Mouse (Mus musculus): Measurements from ENCODE around the gene Aar2.
"Not testable (repeated sequence)": the region's sequence is repeated elsewhere in the genome, so short reads cannot be mapped to it uniquely, and the experiment has no call there.

Gene Aar2

GRCm38 (mm10) chr2:156547123-156547891 is at the start of gene Aar2:
TSS of gene Aar2 (plus strand) at chr2:156547584.
- in situ Hi-C loops (cut with MboI, MseI): loop anchor here (5.0 kb wide), 1 partner anchor 460 kb away; the partner anchor contains the start of gene Dsn1

- in situ Hi-C loops (cut with MboI, MseI): no loop called here
These were observed 49.5 kb upstream of the Aar2 start for GRCm38 (mm10) chr2:156497915-156498314.

DNA sequence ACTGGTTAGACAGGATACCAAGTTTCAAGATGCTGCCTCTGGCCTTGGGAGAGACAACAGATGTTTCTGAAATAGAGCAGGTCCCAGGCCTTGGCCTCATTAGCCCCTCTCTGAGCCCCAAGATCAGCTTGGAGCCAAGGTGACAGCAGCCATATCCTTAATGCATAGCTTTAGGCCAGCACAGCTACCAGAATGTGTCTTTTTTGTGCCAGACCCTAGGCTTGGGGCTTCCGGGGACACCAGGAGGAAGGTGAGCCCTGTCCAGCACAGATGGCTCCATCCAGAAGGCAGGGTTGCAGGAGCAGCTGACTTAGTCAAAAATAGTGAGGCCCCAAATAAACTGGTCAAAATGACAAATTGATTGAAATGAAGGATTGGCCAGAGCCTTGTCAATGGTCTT is 46.4 kb upstream of the Aar2 start:
- in situ Hi-C loops (cut with MboI, MseI): no loop called here

DNA sequence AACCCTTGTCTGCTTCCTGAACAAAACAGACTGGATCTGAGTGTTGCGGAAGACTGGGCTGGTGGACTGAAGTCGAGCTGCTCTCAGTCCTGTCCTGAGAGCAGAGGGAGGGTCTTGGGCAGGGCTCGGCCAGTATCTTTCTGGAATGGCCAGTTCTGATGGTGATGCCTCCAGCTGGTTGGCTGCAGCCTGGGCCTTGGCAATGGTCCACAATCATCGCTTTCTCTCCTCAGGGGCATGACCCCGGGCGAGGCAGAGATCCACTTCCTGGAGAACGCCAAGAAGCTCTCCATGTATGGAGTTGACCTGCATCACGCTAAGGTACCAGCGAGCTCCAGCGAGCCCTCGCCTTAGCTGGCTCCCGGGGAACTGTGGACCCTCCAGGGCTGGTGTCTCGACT is 41.9 kb upstream of the Aar2 start:
- in situ Hi-C loops (cut with MboI, MseI): no loop called here

DNA sequence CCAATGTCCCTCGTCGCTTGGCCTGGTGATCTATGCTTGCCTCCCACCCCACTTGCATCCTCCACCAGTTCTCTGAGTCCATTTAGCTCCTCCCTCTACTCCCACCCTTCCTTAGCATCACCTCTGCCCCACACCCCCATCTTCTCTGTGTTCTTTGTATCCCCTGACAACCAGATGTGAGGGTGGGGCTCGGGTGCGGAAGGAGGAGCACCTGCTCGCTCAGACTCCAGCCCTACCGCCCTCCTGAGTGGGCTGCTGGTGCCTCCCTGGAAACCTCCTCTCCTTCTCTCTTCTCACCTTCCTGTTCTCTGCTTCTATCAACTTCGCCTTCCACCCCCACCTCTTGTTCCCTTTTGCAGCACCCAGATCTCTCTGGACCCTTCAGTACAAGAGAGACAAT is 35.4 kb upstream of the Aar2 start:
- in situ Hi-C loops (cut with MboI, MseI): no loop called here

DNA sequence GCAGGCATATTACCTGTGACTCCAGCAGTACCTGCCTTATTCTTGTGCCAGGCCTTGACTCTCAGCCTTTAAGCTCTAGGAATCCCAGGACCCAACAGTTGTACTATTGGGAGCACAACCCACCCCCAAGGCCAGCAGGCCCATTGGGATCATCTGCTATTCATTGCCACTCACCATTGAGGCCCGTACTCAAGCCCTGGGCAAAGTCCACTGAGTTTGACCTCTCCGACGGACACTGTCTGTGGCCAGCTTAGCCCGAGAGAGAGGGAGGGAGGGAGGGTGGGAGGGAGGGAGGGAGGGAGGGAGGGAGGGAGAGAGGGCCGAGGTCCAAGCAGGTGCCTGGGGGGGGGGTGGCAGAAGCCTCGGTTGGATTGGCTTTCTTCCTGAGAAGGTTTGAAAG is 34.8 kb upstream of the Aar2 start:
- in situ Hi-C loops (cut with MboI, MseI): no loop called here

GRCm38 (mm10) chr2:156515102-156515501 is 32.3 kb upstream of the Aar2 start:
- in situ Hi-C loops (cut with MboI, MseI): no loop called here

GRCm38 (mm10) chr2:156515565-156516185 is 31.7 kb upstream of the Aar2 start:
- in situ Hi-C loops (cut with MboI, MseI): no loop called here

DNA sequence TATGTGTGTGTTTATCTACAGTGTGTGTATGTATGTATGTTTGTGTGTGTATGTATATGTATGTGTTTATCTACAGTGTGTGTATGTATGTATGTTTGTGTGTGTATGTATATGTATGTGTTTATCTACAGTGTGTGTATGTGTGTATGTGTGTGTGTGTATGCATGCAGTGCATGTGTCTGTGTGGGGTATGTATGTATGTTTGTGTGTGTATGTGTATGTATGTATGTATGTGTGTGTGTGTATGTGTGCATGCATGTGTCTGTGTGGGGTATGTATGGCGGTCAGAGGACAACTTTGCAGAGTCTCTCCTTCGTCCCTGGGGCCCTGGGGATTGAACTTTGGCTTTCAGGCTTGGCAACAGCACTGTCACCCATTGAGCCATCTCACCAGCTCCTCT is 30.7 kb upstream of the Aar2 start:
- in situ Hi-C loops (cut with MboI, MseI): not testable (repeated sequence)

- in situ Hi-C loops (cut with MboI, MseI): no loop called here
These were observed 29.1 kb upstream of the Aar2 start for GRCm38 (mm10) chr2:156518306-156518705.

GRCm38 (mm10) chr2:156519584-156519983 is 27.8 kb upstream of the Aar2 start:
- in situ Hi-C loops (cut with MboI, MseI): no loop called here

- in situ Hi-C loops (cut with MboI, MseI): no loop called here
These were observed 24.4 kb upstream of the Aar2 start for GRCm38 (mm10) chr2:156522994-156523393.

GRCm38 (mm10) chr2:156524078-156524477 is 23.3 kb upstream of the Aar2 start:
- in situ Hi-C loops (cut with MboI, MseI): no loop called here

- in situ Hi-C loops (cut with MboI, MseI): loop anchor here (5.0 kb wide), 1 partner anchor 173 kb away; no protein-coding TSS in a partner anchor
These were observed 17.7 kb upstream of the Aar2 start for GRCm38 (mm10) chr2:156529726-156530125.

DNA sequence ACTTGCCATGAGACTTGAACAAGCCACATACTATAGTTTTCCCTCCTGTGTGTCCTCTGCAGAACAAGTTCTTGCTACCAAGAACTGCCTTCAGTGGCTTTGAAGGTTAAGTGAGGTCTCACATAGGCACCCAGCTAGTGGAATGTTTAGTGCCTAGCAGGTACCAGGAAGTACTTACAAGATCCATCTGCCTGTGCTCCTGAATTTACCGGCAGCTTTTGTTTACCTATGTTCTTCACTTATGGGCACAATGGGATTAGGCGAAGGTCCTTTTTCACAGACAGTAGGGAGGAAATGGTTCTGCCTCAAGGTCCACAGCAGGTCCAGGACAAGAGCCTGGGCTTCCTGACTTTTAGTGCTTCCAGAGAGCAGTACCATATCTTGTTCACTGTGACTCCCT is 14.2 kb upstream of the Aar2 start:
- in situ Hi-C loops (cut with MboI, MseI): no loop called here

DNA sequence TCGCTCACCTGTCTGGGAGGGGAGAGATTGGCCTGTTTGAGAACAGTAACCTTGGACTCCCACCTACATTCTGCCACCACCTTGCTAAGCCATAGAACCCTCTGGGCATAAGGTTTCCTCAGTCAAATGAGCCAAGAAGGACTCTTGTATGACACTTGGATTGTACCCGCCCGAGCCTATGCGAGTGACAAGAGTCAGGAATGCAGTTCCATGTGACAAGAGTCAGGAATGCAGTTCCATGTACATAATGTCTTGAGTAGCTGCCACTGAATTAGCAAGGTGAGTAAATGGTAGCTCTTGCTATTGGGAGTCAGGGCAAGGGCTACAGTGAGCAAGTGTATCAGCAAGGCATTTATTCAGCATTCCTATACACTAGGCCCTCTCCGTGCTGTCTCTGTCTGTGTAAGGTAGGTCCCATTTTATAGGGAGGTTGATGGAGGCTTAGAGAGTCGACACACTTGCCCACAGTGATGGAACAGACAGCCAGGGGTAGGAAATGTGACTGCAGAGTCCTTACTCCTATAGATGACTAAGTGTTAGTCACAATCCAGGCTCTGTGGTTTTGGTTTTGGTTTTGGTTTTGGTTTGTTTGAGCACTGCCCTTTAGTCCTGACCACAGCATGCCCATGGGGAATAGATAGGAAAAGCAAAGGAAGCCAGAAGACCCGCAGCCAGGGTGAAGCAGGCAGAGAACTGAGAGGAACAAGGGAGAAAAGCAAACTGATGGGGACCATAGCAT is 8.4 kb upstream of the Aar2 start:
- in situ Hi-C loops (cut with MboI, MseI): no loop called here

DNA sequence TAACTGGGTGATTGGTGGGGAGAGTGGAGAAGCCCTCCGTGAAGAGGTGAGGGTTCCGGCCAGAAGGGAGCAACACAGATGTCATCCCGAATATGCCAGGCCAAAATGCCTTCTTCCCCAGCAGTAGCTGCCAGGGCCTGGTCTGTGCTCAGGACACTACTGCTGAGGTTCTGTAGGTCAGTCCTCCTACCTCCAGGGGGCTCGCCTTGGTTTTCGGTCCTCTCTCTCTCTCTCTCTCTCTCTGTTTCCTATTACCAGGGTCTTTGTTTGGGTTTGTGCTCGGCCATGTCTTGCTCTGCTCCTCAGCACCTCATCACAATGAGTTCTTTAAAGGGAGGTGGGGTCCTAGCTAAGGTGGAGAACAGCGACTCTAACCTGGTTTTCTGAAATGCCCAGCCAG is 6.4 kb upstream of the Aar2 start:
- in situ Hi-C loops (cut with MboI, MseI): no loop called here

GRCm38 (mm10) chr2:156542410-156542809 is 5.0 kb upstream of the Aar2 start:
- in situ Hi-C loops (cut with MboI, MseI): no loop called here

GRCm38 (mm10) chr2:156543804-156544203 is 3.6 kb upstream of the Aar2 start:
- in situ Hi-C loops (cut with MboI, MseI): no loop called here

GRCm38 (mm10) chr2:156552421-156552820 is 5.0 kb downstream of the Aar2 start:
- in situ Hi-C loops (cut with MboI, MseI): no loop called here

- in situ Hi-C loops (cut with MboI, MseI): no loop called here
These were observed 14.4 kb downstream of the Aar2 start for GRCm38 (mm10) chr2:156561808-156562207.

DNA sequence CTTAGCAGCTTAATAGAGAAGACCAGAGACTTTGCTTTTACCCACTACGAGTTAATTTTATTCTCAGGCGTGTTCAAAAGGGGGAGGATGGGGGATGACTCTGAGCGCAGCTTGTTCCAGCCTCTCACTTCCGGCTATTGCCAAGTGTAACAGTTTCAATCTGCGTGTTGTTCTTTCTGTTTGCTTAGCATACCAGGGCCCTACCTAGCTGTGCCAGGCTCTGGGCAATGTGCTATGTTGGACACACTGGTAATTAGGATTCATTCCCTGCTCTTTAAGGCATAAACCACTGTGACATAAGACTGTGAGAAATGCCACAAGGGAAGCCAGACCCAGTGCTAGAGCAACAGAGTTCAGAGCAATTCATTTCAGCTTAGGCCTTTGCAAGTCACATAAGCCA is 16.2 kb downstream of the Aar2 start:
- in situ Hi-C loops (cut with MboI, MseI): no loop called here

GRCm38 (mm10) chr2:156566512-156566911 is 19.1 kb downstream of the Aar2 start:
- in situ Hi-C loops (cut with MboI, MseI): no loop called here
